Mouse (Mus musculus) neural tube, embryonic 11.5 days (tissue): ENCODE results near the gene Trnp1. TPM values are rescaled to one million over a fixed set of nuclear protein-coding genes. Genes with fewer than 3 reads are reported as not detected.

Source experiments
- ATAC-seq: fragments of 200-750 bp; cut with Nextera tagmentation; 2 replicates; pipeline ENCODE4 v1.8.0; 2017; ENCODE audit warnings: moderate number of reproducible peaks, mild to moderate bottlenecking, moderate TSS enrichment, moderate library complexity; ENCODE audit not compliant: insufficient read depth, low FRiP score, low TSS enrichment
- DNase-seq: peaks from one replicate; pipeline ENCODE4 v3.0.0-alpha.2; 2015; ENCODE audit warnings: low spot score
- H3K27ac ChIP-seq: fragments of 300-500 bp; sonication (generic); 2 replicates; pipeline ENCODE4 v1.5.1; 2014; ENCODE audit warnings: low read depth, mild to moderate bottlenecking, low read length
- H3K27me3 ChIP-seq: fragments of 300-500 bp; sonication (generic); 2 replicates; pipeline ENCODE4 v1.6.1; 2014; ENCODE audit warnings: mild to moderate bottlenecking, low read length, mixed read lengths; ENCODE audit not compliant: control insufficient read depth, insufficient read depth
- H3K36me3 ChIP-seq: fragments of 300-500 bp; sonication (generic); 2 replicates; pipeline ENCODE4 v1.6.1; 2014; ENCODE audit warnings: mild to moderate bottlenecking, low read length, moderate library complexity, mixed read lengths; ENCODE audit not compliant: control insufficient read depth, insufficient read depth
- H3K4me1 ChIP-seq: fragments of 300-500 bp; sonication (generic); 2 replicates; pipeline ENCODE4 v1.6.1; 2014; ENCODE audit warnings: low read length, mixed read lengths; ENCODE audit not compliant: control insufficient read depth, insufficient read depth
- H3K4me2 ChIP-seq: fragments of 300-500 bp; sonication (generic); 2 replicates; pipeline ENCODE4 v1.6.1; 2014; ENCODE audit warnings: low read depth, mild to moderate bottlenecking, moderate library complexity
- H3K4me3 ChIP-seq: fragments of 300-500 bp; sonication (generic); 2 replicates; pipeline ENCODE4 v1.5.1; 2014; ENCODE audit warnings: low read depth, low read length
- H3K9ac ChIP-seq: fragments of 300-500 bp; sonication (generic); 2 replicates; pipeline ENCODE4 v1.6.1; 2014; ENCODE audit warnings: mild to moderate bottlenecking, low read length
- H3K9me3 ChIP-seq: fragments of 300-500 bp; sonication (generic); 2 replicates; pipeline ENCODE4 v1.6.1; 2016; ENCODE audit warnings: low read length; ENCODE audit not compliant: control insufficient read depth
- WGBS: fragments of 180-500 bp; shearing (Covaris S2); extraction: QIAGEN DNeasy Blood & Tissue Kit; methylation state at CpG from one replicate; pipeline ENCODE4 v1.1.7; 2014; 5-methylcytosine and 5-hydroxymethylcytosine counted together
- polyA plus RNA-seq: library from polyadenylated mRNA; unstranded; fragments of >200 nt; fragmentation: Nextera tagmentation; extraction: Ambion mirVana; gene quantifications from 2 replicates; pipeline ENCODE4 v1.2.1, GENCODE M21; 2014

Gene Trnp1
- polyA plus RNA-seq, 1 experiment from 2014 or later, result 2.7 TPM

- WGBS, result 4% methylated on average over 29 of the region's 29 CpGs
- no peak within 1 kb of the TSS for H3K9ac ChIP-seq
- peak within 1 kb of the TSS; percentile 47 for H3K4me2 ChIP-seq
- peaks cover 22% of the 10 kb centered on the region for H3K27me3 ChIP-seq
- H3K9me3 ChIP-seq, result no peaks in the 10 kb centered on the region
- H3K4me3 ChIP-seq, result peak within 1 kb of the TSS; percentile 33
- H3K4me1 ChIP-seq, result peaks cover 2% of the 10 kb centered on the region; the same call in 1 of the 2 replicates
- no peaks in the 10 kb centered on the region for H3K36me3 ChIP-seq
- DNase-seq (peak; percentile 96), ATAC-seq (peak; percentile 98)
- H3K27ac ChIP-seq, result no peak within 1 kb of the TSS
Observed at GRCm38 (mm10) chr4:133479458-133480184, 18.7 kb downstream of the Trnp1 start, which contains the start of gene Tent5b. Gene Tent5b, plus strand, starts transcription at chr4:133480132.

GRCm38 (mm10) chr4:133473833-133474232 is 24.5 kb downstream of the Trnp1 start:
- H3K27ac ChIP-seq, result no peak overlapping the region

DNA sequence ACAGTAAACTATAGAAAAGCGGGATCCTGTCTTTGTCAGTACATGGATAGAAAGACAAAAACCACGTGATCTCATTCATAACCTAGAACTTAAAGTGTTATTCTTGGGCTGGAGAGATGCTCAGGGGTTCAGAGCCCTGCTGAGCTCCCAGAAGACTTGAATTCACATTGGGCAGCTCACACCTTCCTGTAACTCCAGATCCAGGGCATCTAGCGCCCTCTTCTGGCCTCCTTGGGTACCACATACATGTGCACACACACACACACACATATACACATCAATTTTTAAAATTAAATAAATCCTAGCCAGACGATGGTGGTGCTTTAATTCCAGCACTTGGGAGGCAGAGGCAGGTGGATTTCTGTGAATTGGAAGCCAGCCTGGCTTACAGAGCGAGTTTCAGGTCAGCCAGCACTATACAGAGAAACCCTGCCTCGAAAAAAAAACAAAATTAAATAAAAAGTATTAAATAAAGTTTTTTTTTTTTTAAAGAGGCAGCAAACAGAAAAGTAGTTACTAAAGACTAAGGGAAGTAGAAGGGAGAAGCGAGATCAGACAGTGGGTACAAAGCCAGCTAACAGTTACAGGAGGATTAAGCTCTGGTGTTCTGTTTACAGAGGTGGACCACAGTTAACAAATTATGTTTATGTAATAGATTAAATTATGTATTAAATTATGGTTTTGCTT is 27.1 kb downstream of the Trnp1 start:
- no peak overlapping the region for H3K9ac ChIP-seq
- ATAC-seq (no peak), DNase-seq (no peak)
- no peaks in the 10 kb centered on the region for H3K9me3 ChIP-seq
- H3K36me3 ChIP-seq, result no peaks in the 10 kb centered on the region
- WGBS, result 81% methylated on average over 7 of the region's 7 CpGs
- no peak overlapping the region for H3K27ac ChIP-seq
- H3K4me3 ChIP-seq, result no peak overlapping the region
- peaks cover 3% of the 10 kb centered on the region; the same call in 1 of the 2 replicates for H3K27me3 ChIP-seq
- H3K4me2 ChIP-seq, result no peak overlapping the region
- no peaks in the 10 kb centered on the region for H3K4me1 ChIP-seq

More at GRCm38 (mm10) chr4:133473833-133474232, 24.5 kb downstream of the Trnp1 start:
- ATAC-seq (no peak), DNase-seq (no peak)
- Histone ChIP-seq H3K9me3 (no peaks in the 10 kb centered on the region), H3K4me2 (no peak overlapping the region), H3K27me3 (peaks cover 7% of the 10 kb centered on the region), H3K4me1 (no peaks in the 10 kb centered on the region), H3K9ac (no peak overlapping the region), H3K4me3 (no peak overlapping the region), H3K36me3 (no peaks in the 10 kb centered on the region)
- 70% methylated on average over 2 of the region's 2 CpGs for WGBS

GRCm38 (mm10) chr4:133469122-133469521 is 29.2 kb downstream of the Trnp1 start:
- Histone ChIP-seq H3K4me2 (no peak overlapping the region), H3K9me3 (no peaks in the 10 kb centered on the region), H3K9ac (no peak overlapping the region), H3K4me1 (no peaks in the 10 kb centered on the region), H3K4me3 (no peak overlapping the region), H3K36me3 (no peaks in the 10 kb centered on the region), H3K27me3 (peaks cover 3% of the 10 kb centered on the region; the same call in 1 of the 2 replicates), H3K27ac (no peak overlapping the region)
- DNase-seq, result no peak
- WGBS, result 13% methylated on average over 12 of the region's 12 CpGs
- ATAC-seq, result no peak

GRCm38 (mm10) chr4:133468080-133468479 is 30.3 kb downstream of the Trnp1 start:
- Histone ChIP-seq H3K27me3 (peaks cover 3% of the 10 kb centered on the region; the same call in 1 of the 2 replicates), H3K9me3 (no peaks in the 10 kb centered on the region), H3K9ac (peak overlapping the region; percentile 3; the same call in 1 of the 2 replicates), H3K4me2 (peak overlapping the region; percentile 83), H3K4me1 (no peaks in the 10 kb centered on the region), H3K27ac (no peak overlapping the region), H3K36me3 (no peaks in the 10 kb centered on the region), H3K4me3 (peak overlapping the region; percentile 41)
- 0% methylated on average over 26 of the region's 27 CpGs for WGBS
- DNase-seq, result peak; percentile 79
- ATAC-seq, result peak; percentile 41; the same call in 1 of the 2 replicates

DNA sequence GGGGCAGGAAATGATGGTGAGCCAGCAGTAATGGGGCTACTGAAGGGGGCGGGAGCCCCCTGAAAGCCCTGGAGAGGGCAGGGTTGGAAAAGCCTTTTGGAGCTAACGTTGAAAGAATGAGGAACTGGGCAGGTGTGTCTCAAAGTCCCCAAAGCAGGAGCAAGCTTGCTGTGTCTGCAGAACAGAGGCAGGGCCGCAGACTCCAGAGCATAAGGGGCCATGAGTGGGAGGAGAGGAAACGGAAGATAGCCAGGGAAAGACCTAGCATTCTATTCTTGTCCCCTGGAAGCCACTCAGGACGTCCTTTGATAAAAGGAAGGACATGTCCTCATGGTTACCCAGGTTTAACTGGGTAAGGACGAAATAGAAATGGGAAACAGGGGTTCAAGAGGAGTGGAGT is 35.2 kb downstream of the Trnp1 start:
- Histone ChIP-seq H3K4me1 (no peaks in the 10 kb centered on the region), H3K27ac (no peak overlapping the region)
- WGBS, result 65% methylated on average over 6 of the region's 6 CpGs

GRCm38 (mm10) chr4:133461362-133461761 is 37.0 kb downstream of the Trnp1 start:
- H3K4me1 ChIP-seq, result no peaks in the 10 kb centered on the region
- no peak for ATAC-seq
- H3K27ac ChIP-seq, result no peak overlapping the region
- H3K9ac ChIP-seq, result no peak overlapping the region
- H3K9me3 ChIP-seq, result no peaks in the 10 kb centered on the region
- no peak overlapping the region for H3K4me3 ChIP-seq
- 78% methylated on average over 4 of the region's 4 CpGs for WGBS
- H3K27me3 ChIP-seq, result no peaks in the 10 kb centered on the region
- no peaks in the 10 kb centered on the region for H3K36me3 ChIP-seq
- DNase-seq, result no peak
- H3K4me2 ChIP-seq, result no peak overlapping the region

More for the DNA sequence above, 35.2 kb downstream of the Trnp1 start:
- no peaks in the 10 kb centered on the region for H3K36me3 ChIP-seq
- ATAC-seq (no peak), DNase-seq (no peak)
- H3K4me2 ChIP-seq, result no peak overlapping the region
- H3K9ac ChIP-seq, result no peak overlapping the region
- no peaks in the 10 kb centered on the region for H3K27me3 ChIP-seq
- H3K4me3 ChIP-seq, result no peak overlapping the region
- no peaks in the 10 kb centered on the region for H3K9me3 ChIP-seq

DNA sequence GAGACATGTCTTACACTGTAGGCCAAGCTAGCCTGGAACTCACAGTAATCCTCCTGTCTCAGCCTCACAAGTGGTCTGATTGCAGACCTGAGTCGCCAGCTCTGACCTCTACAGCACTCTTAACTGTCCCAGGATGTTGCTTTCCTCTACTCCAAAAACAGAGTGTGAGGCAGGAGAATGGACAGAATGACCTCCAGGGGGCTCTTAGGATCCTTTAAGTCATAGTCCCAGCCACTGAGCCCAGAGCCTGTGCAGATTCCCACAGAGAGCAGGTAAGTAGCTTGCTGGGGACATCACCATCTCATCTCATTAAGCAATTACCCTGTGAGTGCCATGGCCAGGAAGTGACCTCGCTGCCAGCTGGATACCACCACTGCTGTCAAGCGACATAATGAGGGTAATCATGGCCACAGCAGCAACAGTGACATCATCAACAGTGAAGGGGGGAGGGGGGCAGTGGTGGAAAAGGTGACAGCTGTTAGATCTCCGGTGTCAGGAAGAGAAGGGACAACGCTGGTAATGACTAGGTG is 37.5 kb downstream of the Trnp1 start:
- Histone ChIP-seq H3K27me3 (no peaks in the 10 kb centered on the region), H3K4me2 (no peak overlapping the region), H3K27ac (no peak overlapping the region), H3K9me3 (no peaks in the 10 kb centered on the region), H3K9ac (no peak overlapping the region), H3K4me3 (no peak overlapping the region), H3K36me3 (no peaks in the 10 kb centered on the region), H3K4me1 (no peaks in the 10 kb centered on the region)
- ATAC-seq (no peak), DNase-seq (no peak)
- 34% methylated on average over 5 of the region's 5 CpGs for WGBS
